Mouse (Mus musculus) brain, embryonic 18.5 days (tissue): ENCODE measurements around the gene Psma5.

ENCODE experiments used
- DNase-seq: peaks from one replicate; pipeline ENCODE4 v3.0.0-alpha.2; 2012; ENCODE audit warnings: low read depth, low spot score

The Psma5 gene

DNA sequence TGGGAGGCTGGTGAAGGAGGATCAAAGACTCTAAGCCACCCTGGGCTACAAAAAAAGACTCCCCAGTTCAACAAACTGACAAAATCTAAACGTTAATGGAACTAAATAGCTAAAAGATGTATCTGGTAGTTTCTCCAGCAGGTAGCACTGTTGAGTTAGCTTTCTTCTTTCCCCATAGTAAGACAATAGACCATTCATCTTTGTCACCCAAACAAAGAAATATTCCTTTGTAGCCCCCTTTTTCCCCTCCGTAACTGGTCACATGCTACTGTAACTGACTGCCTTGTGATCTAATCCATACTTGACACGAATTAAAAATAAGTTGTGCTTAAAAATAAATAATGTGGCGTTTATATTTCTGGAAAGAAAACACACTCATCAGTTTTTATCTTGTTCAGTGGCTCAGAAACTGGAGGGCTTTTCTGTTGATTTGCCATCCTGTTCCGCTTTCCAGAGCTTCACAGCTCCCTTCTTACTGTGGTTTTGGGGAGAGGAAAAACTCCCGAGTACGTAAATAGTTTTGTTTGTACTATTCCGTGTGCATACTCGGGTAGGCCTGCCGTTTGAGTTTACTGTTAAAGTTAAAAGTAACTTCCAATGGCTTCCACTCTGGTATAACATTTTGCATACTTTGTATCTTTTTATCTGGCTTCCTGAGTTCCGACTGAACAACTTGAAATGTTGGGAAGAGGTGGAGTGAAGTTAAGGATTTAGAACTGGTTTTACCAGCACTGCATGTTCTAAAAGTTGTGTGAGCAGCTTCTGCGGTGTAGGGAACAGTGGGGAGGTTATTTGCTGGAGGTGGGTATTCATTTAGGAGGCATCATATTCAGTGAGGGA lies 25.9 kb downstream of the Psma5 start:
- no peak for DNase-seq

GRCm38 (mm10) chr3:108283241-108283561 lies 26.5 kb downstream of the Psma5 start:
- DNase-seq: no peak

DNA sequence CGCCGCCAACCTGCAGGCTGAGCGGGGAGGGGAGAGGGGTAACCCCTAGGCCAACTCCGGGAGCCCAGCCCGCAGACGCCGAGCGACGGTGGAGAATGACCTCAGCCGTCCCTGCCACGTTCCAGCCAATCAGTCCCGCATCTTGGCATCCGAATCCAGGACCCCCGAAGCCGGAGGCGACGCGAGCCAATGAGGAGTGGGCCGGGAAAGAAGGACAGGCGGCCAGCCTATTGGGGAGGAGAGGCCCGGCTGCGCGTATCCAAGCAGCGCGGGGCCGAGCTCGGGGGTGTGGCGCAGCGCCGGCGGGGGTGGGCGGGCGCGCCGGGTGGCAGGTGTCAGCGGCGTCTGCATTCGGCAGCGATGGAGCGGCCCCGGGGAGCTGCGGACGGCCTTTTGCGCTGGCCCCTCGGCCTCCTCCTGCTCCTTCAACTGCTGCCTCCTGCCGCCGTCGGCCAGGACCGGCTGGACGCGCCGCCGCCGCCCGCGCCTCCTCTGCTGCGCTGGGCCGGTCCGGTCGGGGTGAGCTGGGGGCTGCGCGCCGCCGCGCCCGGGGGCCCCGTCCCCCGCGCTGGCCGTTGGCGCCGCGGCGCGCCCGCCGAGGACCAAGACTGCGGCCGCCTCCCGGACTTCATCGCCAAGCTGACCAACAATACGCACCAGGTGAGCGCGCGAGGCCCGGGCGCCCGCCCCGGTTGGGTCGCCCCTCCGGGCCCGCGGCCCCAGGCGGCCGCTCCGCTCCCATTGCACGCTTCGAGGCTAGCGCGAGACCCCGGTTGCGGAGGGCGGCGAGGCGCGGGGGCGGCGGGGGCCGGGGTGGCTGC lies 27.3 kb downstream of the Psma5 start, which contains the start of gene Sort1:
Sort1 (plus strand) TSS at position 302 of the 821 bp plus-strand sequence.
- peak; percentile 93 for DNase-seq

- DNase-seq: no peak
Measured at GRCm38 (mm10) chr3:108285078-108285711, 28.5 kb downstream of the Psma5 start.

GRCm38 (mm10) chr3:108286671-108287439 lies 30.1 kb downstream of the Psma5 start:
- no peak for DNase-seq

- no peak for DNase-seq
Measured at GRCm38 (mm10) chr3:108287811-108288805, 31.4 kb downstream of the Psma5 start.

DNA sequence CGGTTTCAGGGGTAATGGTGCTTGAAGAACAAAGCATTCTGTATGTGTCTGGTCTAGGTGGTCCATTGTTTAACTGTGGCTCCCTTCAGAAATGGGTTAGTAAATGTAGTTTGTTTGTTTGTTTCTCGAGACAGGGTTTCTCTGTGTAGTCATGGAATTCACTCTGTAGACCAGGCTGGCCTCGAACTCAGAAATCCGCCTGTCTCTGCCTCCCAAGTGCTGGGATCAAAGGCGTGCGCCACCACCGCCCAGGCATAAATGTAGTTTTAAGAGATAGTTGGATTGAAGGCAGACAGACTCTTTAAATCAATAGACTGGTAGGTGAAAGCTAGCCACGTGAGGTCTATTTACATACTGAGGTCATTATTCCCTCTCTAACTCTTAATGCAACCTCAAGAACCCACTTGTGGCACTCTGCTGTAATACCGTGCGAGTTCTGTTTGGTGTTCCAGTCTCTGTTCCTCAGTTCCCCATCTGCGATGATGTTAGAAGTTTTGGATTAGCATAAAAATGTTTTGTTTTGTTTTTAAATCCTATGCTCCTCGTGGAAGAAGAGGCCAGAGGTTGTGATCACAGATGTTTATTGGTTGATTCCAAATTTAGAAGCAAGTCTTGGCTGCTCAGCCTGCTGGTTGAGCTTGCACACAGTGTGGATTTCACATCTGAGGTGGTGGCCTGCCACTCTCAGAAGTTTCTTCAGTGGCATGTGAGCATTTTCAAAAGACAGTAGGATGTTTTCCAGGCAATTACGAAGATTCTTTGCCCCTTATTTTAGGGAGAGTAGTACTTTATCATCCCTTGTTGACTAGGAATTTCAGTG lies 32.8 kb downstream of the Psma5 start:
- DNase-seq: no peak

- DNase-seq: no peak
Measured at GRCm38 (mm10) chr3:108291036-108291799, 34.5 kb downstream of the Psma5 start.

- DNase-seq: no peak
Measured at GRCm38 (mm10) chr3:108294398-108294797, 37.7 kb downstream of the Psma5 start.

DNA sequence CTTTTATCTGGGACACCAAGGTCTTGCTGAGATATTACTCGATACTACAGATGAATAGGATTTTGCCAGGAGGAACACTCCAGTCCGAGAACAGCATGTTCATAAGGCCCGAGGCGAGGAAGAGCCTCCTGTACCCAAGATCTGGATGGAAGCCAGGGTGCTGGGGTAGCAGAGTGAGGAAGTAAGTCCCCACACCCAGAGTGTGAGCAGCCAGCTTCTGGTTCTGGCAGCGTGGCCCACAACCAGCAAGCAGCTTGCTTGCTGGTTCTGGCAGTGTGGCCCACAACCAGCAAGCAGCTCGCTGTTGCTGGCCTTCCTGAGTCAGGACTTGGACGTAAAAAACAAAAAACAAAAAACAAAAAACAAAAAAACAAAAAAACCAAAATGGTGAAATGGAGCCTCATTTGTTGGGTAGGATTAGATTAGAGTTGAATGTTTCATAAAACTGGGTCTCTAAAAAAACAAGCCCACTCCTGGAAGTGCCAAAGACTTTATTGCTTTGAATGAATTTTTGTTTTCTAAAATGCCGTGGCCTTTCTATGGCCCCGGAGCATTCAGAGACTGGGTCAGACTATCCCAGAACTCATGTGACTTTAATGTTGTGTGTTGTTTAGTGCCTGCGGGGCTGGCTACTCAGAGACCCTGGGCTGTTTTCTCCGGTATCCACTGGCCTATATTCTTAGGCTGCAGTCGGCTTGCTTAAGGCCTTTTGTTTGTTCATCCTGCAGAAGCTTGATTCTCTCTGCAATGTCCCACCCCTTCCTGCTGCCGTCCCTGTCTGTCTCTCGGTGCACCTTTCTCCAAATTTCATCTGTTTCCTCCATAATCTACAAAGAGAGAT lies 38.9 kb downstream of the Psma5 start:
- no peak for DNase-seq

GRCm38 (mm10) chr3:108296220-108297049 lies 39.7 kb downstream of the Psma5 start:
- no peak for DNase-seq

- no peak for DNase-seq
Measured at GRCm38 (mm10) chr3:108297050-108297419, 40.3 kb downstream of the Psma5 start.

DNA sequence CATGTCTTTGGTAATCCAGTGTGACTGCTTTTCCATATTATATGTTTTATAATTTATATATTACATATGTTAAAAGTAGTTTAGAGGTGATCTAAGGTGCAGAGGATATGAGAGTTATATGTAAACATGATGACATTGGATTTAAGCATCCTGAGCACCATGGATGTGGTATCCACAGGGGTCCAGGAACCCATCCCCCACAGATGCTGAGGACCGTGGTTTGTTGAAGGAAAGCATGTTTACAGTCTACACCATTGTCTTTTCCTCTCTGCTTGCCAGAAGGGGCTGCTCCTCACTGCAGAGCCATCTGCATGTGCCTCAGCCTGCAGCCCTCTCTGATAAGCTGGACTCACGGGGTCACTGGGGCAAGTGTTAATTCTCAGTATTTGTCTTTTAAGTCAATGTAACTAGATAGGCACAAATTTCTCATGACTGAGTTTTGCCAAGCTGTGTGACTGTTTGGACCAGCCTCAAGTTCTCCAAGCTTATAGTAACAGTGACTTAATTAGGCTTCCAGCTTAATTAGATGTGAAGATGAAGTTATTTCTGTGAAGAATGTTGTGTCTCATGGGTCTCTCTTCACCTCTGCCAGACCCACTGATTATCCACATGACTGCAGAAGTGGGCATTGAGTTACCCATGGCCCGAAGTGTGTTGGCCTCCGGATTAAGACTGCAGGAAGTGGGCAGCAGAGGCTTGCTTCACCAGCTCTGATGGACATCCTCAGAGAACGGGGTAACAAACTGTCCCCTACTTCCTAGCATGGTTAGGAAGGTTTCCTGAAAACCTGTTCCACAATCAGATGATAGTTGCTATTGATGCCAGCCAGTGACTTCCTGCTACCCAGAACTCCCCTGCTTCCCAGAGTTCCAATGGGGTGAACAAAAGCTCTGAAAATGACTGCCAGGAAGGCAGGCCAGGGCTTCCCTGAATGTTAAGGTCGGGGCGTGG lies 41.2 kb downstream of the Psma5 start:
- DNase-seq: no peak

DNA sequence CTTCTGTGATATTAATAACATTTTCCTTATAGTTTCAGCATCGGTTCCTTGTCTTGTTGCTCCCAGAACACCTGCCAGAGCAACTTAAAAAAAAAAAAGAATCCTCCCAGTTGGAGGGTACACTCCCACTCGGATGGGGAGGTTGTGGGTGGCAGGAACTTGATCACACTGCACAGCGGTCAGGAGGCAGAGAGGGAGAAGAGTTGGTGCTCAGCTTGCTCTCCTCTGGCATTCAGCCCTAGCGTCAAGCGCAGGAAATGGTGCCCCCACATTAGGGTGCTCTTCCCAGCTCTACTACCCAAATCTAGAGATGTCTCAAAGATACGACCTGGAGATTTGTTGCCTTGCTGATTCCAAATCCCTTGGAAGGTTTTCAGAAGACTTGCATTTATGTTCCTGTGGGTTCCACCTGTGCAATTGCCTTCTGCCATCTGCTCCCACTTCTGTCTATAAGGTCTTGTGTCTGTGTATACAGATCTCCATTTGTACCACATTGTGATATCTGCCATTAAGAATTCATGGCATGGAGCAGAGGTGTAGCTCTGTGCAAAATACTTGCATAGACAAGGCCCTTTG lies 43.8 kb downstream of the Psma5 start:
- no peak for DNase-seq

DNA sequence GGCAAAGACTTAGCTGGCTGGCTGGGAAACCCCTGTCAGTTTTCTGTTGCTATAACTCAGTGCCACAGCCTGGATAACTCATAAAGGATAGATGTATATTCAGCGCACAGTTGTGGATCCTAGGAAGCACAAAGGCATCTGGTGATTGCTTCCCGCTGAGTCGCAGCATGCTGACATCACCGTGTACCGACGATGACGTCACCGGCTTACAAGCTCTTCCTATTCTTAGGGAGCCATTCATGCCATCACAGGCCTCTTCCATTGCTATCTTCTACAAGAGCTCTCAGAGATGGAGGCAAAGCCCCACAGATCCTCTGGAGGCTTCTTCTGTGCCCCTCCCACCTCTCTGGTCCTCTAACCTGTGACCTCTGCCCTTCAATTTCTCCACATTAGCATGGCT lies 47.0 kb downstream of the Psma5 start:
- no peak for DNase-seq
